ENCODE assay signal across 8 mouse cellular contexts in the genomic region with DNA sequence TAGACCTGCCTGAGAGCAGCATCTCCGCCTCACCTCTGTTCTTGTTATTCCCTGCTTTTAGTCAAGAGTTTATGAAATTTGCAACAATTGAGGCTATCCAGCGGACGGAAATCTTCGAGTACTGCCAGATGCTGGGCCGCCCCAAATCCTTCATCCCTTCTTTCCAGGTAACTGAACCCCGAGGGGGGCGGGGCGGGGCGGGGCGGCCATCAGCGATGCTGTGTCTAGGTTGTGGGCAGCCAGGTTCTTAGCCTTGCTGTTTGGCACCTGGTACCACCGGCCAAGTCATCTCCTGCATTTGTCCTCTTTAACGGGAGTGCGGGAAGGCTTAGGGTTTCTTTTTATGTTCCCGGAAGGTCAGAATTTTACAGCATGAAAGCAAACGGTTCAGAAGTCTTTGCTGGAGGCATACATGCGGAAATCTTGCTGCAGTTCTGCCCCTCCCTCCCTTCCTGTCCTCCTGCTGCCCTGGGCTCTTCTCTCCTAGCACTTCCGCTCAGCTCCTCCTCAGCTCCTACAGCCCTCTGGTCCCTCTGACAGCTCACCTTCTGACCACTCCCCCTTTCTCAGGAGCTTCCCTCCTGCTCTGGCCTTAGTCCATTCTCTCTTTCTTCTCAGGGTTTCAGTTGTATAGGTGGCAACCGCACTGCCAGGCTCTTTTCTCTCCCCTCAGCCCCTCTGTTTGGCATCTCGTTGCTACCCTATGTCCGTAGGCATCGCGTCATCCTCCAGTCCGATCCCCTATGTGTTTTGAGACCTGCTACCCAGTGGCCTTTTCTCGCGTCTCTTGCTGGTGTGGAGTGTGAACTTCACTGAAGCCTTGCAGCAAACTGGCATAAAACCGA. TPM values are rescaled to one million over a fixed set of nuclear protein-coding genes. Genes with fewer than 3 reads are reported as not detected.
DNase-seq lines count a peak whose midpoint lies in the region; ATAC-seq and TF ChIP-seq lines count a peak whose summit lies in the region.

No protein-coding gene starts in this region.

- TF ChIP-seq EP300 in stomach, postnatal 0 days (optimal IDR thresholded peaks at IDR 0.05), result no peak

- peaks cover 5% of the 10 kb centered on the region; the same call in 1 of the 2 replicates for H3K4me1 ChIP-seq in stomach, embryonic 14.5 days (ENCODE audit: control insufficient read depth, insufficient read depth, low read length)
- no peaks in the 10 kb centered on the region for H3K4me1 ChIP-seq in stomach, postnatal 0 days (replicated peaks; ENCODE audit: control insufficient read depth, insufficient read depth)
- peaks cover 13% of the 10 kb centered on the region for H3K4me1 ChIP-seq in limb, embryonic 13.5 days
- H3K4me1 ChIP-seq in stomach, embryonic 16.5 days (ENCODE audit: control insufficient read depth, insufficient read depth, low read length), result no peaks in the 10 kb centered on the region

- no peaks in the 10 kb centered on the region for H3K36me3 ChIP-seq in stomach, embryonic 14.5 days (ENCODE audit: control insufficient read depth, insufficient read depth, low read length)
- H3K36me3 ChIP-seq in stomach, postnatal 0 days (ENCODE audit: control insufficient read depth, insufficient read depth, low read length), result no peaks in the 10 kb centered on the region
- 0 out of 2 replicates have a peak, but pooled peaks cover 4% of the 10 kb centered on the region for H3K36me3 ChIP-seq in limb, embryonic 13.5 days
- no peaks in the 10 kb centered on the region for H3K36me3 ChIP-seq in stomach, embryonic 16.5 days (ENCODE audit: control insufficient read depth, insufficient read depth, low read length)

- DNase-seq in cerebellum, adult 9-11 months, result peak; percentile 40
- DNase-seq in cerebellum, postnatal 36 days, result no peak
- DNase-seq in stomach, postnatal 0 days (ENCODE audit: low spot score), result no peak
- DNase-seq in left cerebral cortex, postnatal 25 days (ENCODE audit: low spot score in 2 of 2), result no peak
- DNase-seq in urinary bladder, postnatal 10 days (ENCODE audit: low spot score), result no peak

- H3K9me3 ChIP-seq in stomach, embryonic 14.5 days (ENCODE audit: control insufficient read depth, low read depth, low read length), result no peaks in the 10 kb centered on the region
- no peaks in the 10 kb centered on the region for H3K9me3 ChIP-seq in stomach, postnatal 0 days (ENCODE audit: control insufficient read depth, low read length)
- no peaks in the 10 kb centered on the region for H3K9me3 ChIP-seq in limb, embryonic 13.5 days
- no peaks in the 10 kb centered on the region for H3K9me3 ChIP-seq in stomach, embryonic 16.5 days (replicated peaks; ENCODE audit: control insufficient read depth, low read length)

- WGBS in stomach, embryonic 14.5 days, result 22% methylated on average over 27 of the region's 27 CpGs
- WGBS in stomach, postnatal 0 days, result 33% methylated on average over 27 of the region's 27 CpGs
- 21% methylated on average over 27 of the region's 27 CpGs for WGBS in limb, embryonic 13.5 days
- 32% methylated on average over 27 of the region's 27 CpGs for WGBS in stomach, embryonic 16.5 days

- TF ChIP-seq CTCF in stomach, postnatal 0 days (IDR thresholded peaks at IDR 0.05; ENCODE audit: low read depth), result no peak

- no peaks in the 10 kb centered on the region for H3K27me3 ChIP-seq in stomach, embryonic 14.5 days (ENCODE audit: control insufficient read depth, insufficient read depth, low read length)
- no peaks in the 10 kb centered on the region for H3K27me3 ChIP-seq in stomach, postnatal 0 days (ENCODE audit: control insufficient read depth, insufficient read depth, low read length)
- peaks cover 32% of the 10 kb centered on the region for H3K27me3 ChIP-seq in limb, embryonic 13.5 days
- H3K27me3 ChIP-seq in stomach, embryonic 16.5 days (ENCODE audit: control insufficient read depth, insufficient read depth, low read length), result no peaks in the 10 kb centered on the region

- H3K4me2 ChIP-seq in stomach, embryonic 14.5 days (replicated peaks; ENCODE audit: low read depth, low read length), result peak overlapping the region; percentile 33
- no peak overlapping the region; the same call in 1 of the 2 replicates for H3K4me2 ChIP-seq in stomach, postnatal 0 days (replicated peaks; ENCODE audit: low read depth)
- H3K4me2 ChIP-seq in limb, embryonic 13.5 days (replicated peaks), result peak overlapping the region; percentile 58
- peak overlapping the region; percentile 45 for H3K4me2 ChIP-seq in stomach, embryonic 16.5 days (ENCODE audit: low read depth, low read length)

- no peak overlapping the region for H3K27ac ChIP-seq in stomach, embryonic 14.5 days (ENCODE audit: low read length)
- no peak overlapping the region for H3K27ac ChIP-seq in stomach, postnatal 0 days (replicated peaks)
- H3K27ac ChIP-seq in limb, embryonic 13.5 days, result no peak overlapping the region
- no peak overlapping the region for H3K27ac ChIP-seq in stomach, embryonic 16.5 days (ENCODE audit: low read length)

- intact Hi-C loops in left cerebral cortex, postnatal 25 days (cut with DNase I), result loop anchor here (1.0 to 10.0 kb wide), 11 partner anchors 100 to 1582 kb away; no protein-coding TSS in a partner anchor

- peak overlapping the region; percentile 25; the same call in 1 of the 2 replicates for H3K9ac ChIP-seq in stomach, embryonic 14.5 days (replicated peaks; ENCODE audit: low read depth, low read length)
- H3K9ac ChIP-seq in stomach, postnatal 0 days (ENCODE audit: low read length), result no peak overlapping the region
- H3K9ac ChIP-seq in limb, embryonic 13.5 days, result no peak overlapping the region
- H3K9ac ChIP-seq in stomach, embryonic 16.5 days (ENCODE audit: low read length), result no peak overlapping the region; the same call in 1 of the 2 replicates

- peak overlapping the region; percentile 17 for H3K4me3 ChIP-seq in stomach, embryonic 14.5 days (ENCODE audit: low read depth, low read length)
- H3K4me3 ChIP-seq in stomach, postnatal 0 days (ENCODE audit: low read depth, low read length), result no peak overlapping the region
- peak overlapping the region; percentile 25 for H3K4me3 ChIP-seq in limb, embryonic 13.5 days
- peak overlapping the region; percentile 20 for H3K4me3 ChIP-seq in stomach, embryonic 16.5 days (replicated peaks; ENCODE audit: low read length)

- ATAC-seq in stomach, embryonic 14.5 days (ENCODE audit: insufficient number of reproducible peaks, insufficient read depth, low FRiP score, low read depth), result no peak
- no peak for ATAC-seq in stomach, postnatal 0 days (ENCODE audit: low FRiP score, low TSS enrichment)
- no peak for ATAC-seq in limb, embryonic 13.5 days (ENCODE audit: low FRiP score, low read depth)
- ATAC-seq in stomach, embryonic 16.5 days (ENCODE audit: insufficient read depth, low FRiP score), result no peak

RNA-seq across cellular contexts. Expression of gene Sec16b, which starts 48.4 kb away (rescaled TPM):
- 6.7 and 7.9 TPM in 2 replicates for polyA plus RNA-seq in stomach, embryonic 14.5 days (2014; fragmentation: Nextera tagmentation; extraction: Ambion mirVana)
- 5.5 and 6.2 TPM in 2 replicates for polyA plus RNA-seq in stomach, postnatal 0 days (2015; fragmentation: Nextera tagmentation; extraction: Ambion mirVana)
- polyA plus RNA-seq in limb, embryonic 13.5 days (2015; fragmentation: Nextera tagmentation; extraction: Ambion mirVana), result 2.9 and 3.4 TPM in 2 replicates
- 10.6 and 11.0 TPM in 2 replicates for polyA plus RNA-seq in stomach, embryonic 16.5 days (2015; fragmentation: Nextera tagmentation; extraction: Ambion mirVana)
- total RNA-seq in left cerebral cortex, postnatal 25 days (2021), result 1 to 10 TPM; 1.2 to 1.4 TPM
